Mouse (Mus musculus) myocyte (in vitro differentiated cells): ENCODE results near the gene Wars. TPM values are rescaled to one million over a fixed set of nuclear protein-coding genes. Genes with fewer than 3 reads are reported as not detected.

Experiments
- H3K27me3 ChIP-seq: one replicate; pipeline ENCODE4 v1.6.1; 2011; ENCODE audit not compliant: control insufficient read depth, insufficient read depth, insufficient read length
- H3K36me3 ChIP-seq: one replicate; pipeline ENCODE4 v1.6.1; 2011; ENCODE audit not compliant: control insufficient read depth, insufficient read depth
- H3K4me2 ChIP-seq: one replicate; pipeline ENCODE4 v1.6.1; 2011; ENCODE audit warnings: low read depth, control low read depth
- H3K4me3 ChIP-seq: one replicate; pipeline ENCODE4 v1.5.1; 2011; ENCODE audit warnings: mild to moderate bottlenecking, control low read depth, moderate library complexity
- H3K79me2 ChIP-seq: one replicate; pipeline ENCODE4 v1.6.1; 2011; ENCODE audit not compliant: control insufficient read depth, insufficient read depth
- H3ac ChIP-seq: one replicate; pipeline ENCODE4 v1.6.1; 2011; ENCODE audit not compliant: control insufficient read depth, insufficient read length
- CEBPB ChIP-seq: IDR thresholded peaks from 2 replicates; pipeline ENCODE4 v1.6.1; 2011; ENCODE audit warnings: mild to moderate bottlenecking, moderate library complexity; ENCODE audit not compliant: poor library complexity, insufficient read depth, severe bottlenecking
- E2F4 ChIP-seq: IDR thresholded peaks from one replicate; pipeline ENCODE4 v1.6.1; 2011; ENCODE audit warnings: mild to moderate bottlenecking, control low read depth, moderate library complexity; ENCODE audit not compliant: insufficient read depth
- MAX ChIP-seq: IDR thresholded peaks from one replicate; pipeline ENCODE4 v1.6.1; 2011; ENCODE audit warnings: low read depth, mild to moderate bottlenecking, control low read depth
- MYOD1 ChIP-seq, 3 experiments: IDR thresholded peaks; one replicate each; pipeline ENCODE4 v1.6.1; 2011; ENCODE audit warnings: control low read depth in 2 of 3, low read depth in 2 of 3, mild to moderate bottlenecking in 2 of 3, moderate library complexity in 1 of 3; ENCODE audit not compliant: insufficient read length in 2 of 3, control insufficient read depth in 1 of 3
- MYOG ChIP-seq, 3 experiments: IDR thresholded peaks; one replicate each; pipeline ENCODE4 v1.6.1; 2011; ENCODE audit warnings: control low read depth in 2 of 3, low read depth in 2 of 3, mild to moderate bottlenecking in 2 of 3; ENCODE audit not compliant: insufficient read length in 2 of 3, control insufficient read depth in 1 of 3, insufficient read depth in 1 of 3
- POLR2A ChIP-seq: IDR thresholded peaks from one replicate; pipeline ENCODE4 v1.6.1; 2011; ENCODE audit warnings: low read depth, mild to moderate bottlenecking, control low read depth, moderate library complexity; ENCODE audit not compliant: insufficient read length
- POLR2AphosphoS2 ChIP-seq: IDR thresholded peaks from one replicate; pipeline ENCODE4 v1.6.1; 2011; ENCODE audit warnings: low read depth, control low read depth; ENCODE audit not compliant: insufficient read length
- REST ChIP-seq: IDR thresholded peaks from one replicate; pipeline ENCODE4 v1.6.1; 2011; ENCODE audit warnings: mild to moderate bottlenecking, control low read depth, moderate library complexity; ENCODE audit not compliant: insufficient read depth, insufficient read length
- SRF ChIP-seq: IDR thresholded peaks from one replicate; pipeline ENCODE4 v1.6.1; 2011; ENCODE audit warnings: low read depth; ENCODE audit not compliant: control insufficient read depth, insufficient read length
- TCF12 ChIP-seq: IDR thresholded peaks from one replicate; pipeline ENCODE4 v1.6.1; 2011; ENCODE audit warnings: mild to moderate bottlenecking, control low read depth; ENCODE audit not compliant: poor library complexity, insufficient read depth, severe bottlenecking
- TCF3 ChIP-seq: IDR thresholded peaks from one replicate; pipeline ENCODE4 v1.6.1; 2011; ENCODE audit warnings: low read depth, control low read depth; ENCODE audit not compliant: insufficient read length
- USF1 ChIP-seq: IDR thresholded peaks from one replicate; pipeline ENCODE4 v1.6.1; 2011; ENCODE audit warnings: low read depth, mild to moderate bottlenecking, control low read depth, moderate library complexity
- polyA plus RNA-seq: library from polyadenylated mRNA; unstranded; fragments of >200 nt; fragmentation: generic; extraction: Trizol; gene quantifications from one replicate; pipeline ENCODE4 v1.2.1, GENCODE M21; 2012; ENCODE audit warnings: missing spikeins

Gene Wars
- polyA plus RNA-seq, 1 experiment: 180 TPM

DNA sequence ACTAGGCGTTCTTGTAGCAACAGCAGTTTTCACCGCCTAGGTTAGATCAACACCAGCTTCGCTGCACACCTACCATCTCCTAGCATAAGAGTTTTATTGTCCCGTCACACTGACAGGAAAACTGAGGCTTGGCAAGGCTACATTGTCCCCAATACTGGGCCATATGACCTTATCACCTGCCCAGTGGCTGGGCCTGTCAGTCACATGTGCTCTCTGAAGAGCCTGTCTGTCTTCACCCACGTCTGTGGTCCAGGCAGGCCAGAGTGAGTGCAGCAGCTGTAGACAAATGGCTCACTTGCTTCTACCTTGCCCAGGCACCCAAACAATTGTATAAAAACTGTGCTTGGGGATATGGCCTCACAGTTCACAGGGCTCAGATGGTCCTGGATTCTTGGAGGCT lies 44.9 kb upstream of the Wars start:
- no peaks in the 10 kb centered on the region for H3K27me3 ChIP-seq
- no peak overlapping the region for H3K4me3 ChIP-seq
- no peak overlapping the region for H3K4me2 ChIP-seq
- H3K36me3 ChIP-seq: no peaks in the 10 kb centered on the region
- H3K79me2 ChIP-seq: no peaks in the 10 kb centered on the region
- no peak overlapping the region for H3ac ChIP-seq
- TF ChIP-seq MAX: no peak
- TF ChIP-seq POLR2AphosphoS2: no peak
- peak; percentile 20 to 74 (median 72) for TF ChIP-seq MYOD1 (IDR thresholded peaks at IDR 0.05; ENCODE audit: control insufficient read depth in 1 of 3, insufficient read length in 2 of 3, low read depth in 2 of 3)
- TF ChIP-seq CEBPB: no peak

DNA sequence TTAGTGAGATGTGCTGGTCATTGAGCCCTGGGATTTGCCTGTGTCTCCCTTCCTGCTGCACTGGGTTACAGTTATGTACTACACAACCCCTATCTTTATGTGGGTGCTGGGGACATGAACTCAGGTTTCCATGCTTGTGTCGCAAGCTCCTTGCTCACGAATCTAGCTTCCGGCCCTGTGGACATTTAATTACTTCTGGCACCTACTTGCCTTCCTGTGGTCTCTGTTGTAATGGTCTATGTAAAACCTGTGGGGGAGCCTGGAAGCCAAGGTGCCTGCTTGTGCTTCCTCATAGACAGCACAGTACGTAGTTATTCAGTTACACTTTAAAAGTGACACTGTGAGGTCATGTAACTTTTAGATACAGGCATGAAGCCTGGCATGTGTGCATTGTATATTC lies 43.5 kb upstream of the Wars start:
- no peak for TF ChIP-seq MYOG (IDR thresholded peaks at IDR 0.05; ENCODE audit: control insufficient read depth in 1 of 3, insufficient read depth in 1 of 3, insufficient read length in 2 of 3, low read depth in 2 of 3)
- no peak for TF ChIP-seq MAX
- TF ChIP-seq CEBPB: peak; percentile 58; the same call in 1 of the 2 replicates
- TF ChIP-seq SRF: no peak
- no peaks in the 10 kb centered on the region for H3K79me2 ChIP-seq
- H3K27me3 ChIP-seq: no peaks in the 10 kb centered on the region
- H3K4me3 ChIP-seq: no peak overlapping the region
- H3ac ChIP-seq: no peak overlapping the region
- peak overlapping the region; percentile 74 for H3K4me2 ChIP-seq
- H3K36me3 ChIP-seq: no peaks in the 10 kb centered on the region

DNA sequence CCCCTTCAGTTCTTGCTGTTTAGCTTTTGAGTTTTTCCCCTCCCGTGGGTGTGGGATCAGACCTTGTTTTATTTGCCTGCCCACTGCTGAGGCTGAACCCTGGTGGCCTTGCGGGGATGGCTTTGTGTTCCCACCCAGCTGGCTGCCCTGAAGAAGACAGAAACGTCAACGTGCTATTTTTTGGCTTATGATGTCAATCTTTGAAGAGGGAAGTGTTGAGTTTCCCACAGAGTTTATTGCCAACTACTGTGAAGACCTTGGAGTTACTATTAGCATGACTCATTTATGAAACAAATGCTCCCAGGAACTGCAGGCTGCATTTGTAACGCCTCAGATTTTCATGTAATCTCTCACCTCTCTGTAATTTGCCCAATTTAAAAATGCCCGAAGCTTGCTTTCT lies 42.9 kb upstream of the Wars start:
- TF ChIP-seq REST (no peak), CEBPB (0 out of 2 replicates have a peak, but pooled peaks have one; percentile 26), MAX (no peak), POLR2A (no peak), MYOD1 (IDR thresholded peaks at IDR 0.05; ENCODE audit: control insufficient read depth in 1 of 3, insufficient read length in 2 of 3, low read depth in 2 of 3) (peak in 1 of 3 experiments; percentile 18), TCF12 (no peak), E2F4 (no peak), MYOG (IDR thresholded peaks at IDR 0.05; ENCODE audit: control insufficient read depth in 1 of 3, insufficient read depth in 1 of 3, insufficient read length in 2 of 3, low read depth in 2 of 3) (peak in 1 of 3 experiments; percentile 16), SRF (no peak), TCF3 (no peak)
- Histone ChIP-seq H3ac (no peak overlapping the region), H3K79me2 (no peaks in the 10 kb centered on the region), H3K27me3 (no peaks in the 10 kb centered on the region), H3K4me2 (peak overlapping the region; percentile 74), H3K36me3 (no peaks in the 10 kb centered on the region), H3K4me3 (no peak overlapping the region)

DNA sequence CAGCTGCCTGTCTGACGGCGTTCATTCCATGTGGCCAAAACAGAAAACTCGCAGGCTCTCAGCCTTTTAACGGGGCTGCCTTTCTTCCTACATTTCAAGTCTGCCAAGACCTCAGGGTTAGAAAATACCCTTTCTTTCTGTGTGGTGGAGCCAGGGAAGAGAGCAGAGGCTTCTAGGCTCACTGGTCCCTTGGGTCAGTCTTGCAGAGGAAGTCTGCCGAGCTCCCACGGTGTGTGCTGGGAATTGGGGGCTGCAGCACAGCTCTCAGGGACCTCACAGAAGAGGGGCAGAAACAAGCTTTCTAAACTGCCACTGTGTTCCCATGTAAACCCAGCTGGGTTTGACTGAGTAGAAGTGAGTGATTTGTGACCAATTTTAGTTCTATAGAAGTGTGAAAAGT lies 40.3 kb upstream of the Wars start:
- no peak overlapping the region for H3K4me2 ChIP-seq
- TF ChIP-seq SRF (no peak), TCF3 (no peak), POLR2AphosphoS2 (no peak), E2F4 (no peak), POLR2A (no peak), TCF12 (no peak), REST (no peak), MYOD1 (IDR thresholded peaks at IDR 0.05; ENCODE audit: control insufficient read depth in 1 of 3, insufficient read length in 2 of 3, low read depth in 2 of 3) (no peak), MAX (no peak), USF1 (no peak), MYOG (IDR thresholded peaks at IDR 0.05; ENCODE audit: control insufficient read depth in 1 of 3, insufficient read depth in 1 of 3, insufficient read length in 2 of 3, low read depth in 2 of 3) (no peak), CEBPB (no peak)
- no peak overlapping the region for H3K4me3 ChIP-seq
- H3K27me3 ChIP-seq: no peaks in the 10 kb centered on the region
- no peak overlapping the region for H3ac ChIP-seq
- no peaks in the 10 kb centered on the region for H3K36me3 ChIP-seq
- no peaks in the 10 kb centered on the region for H3K79me2 ChIP-seq

DNA sequence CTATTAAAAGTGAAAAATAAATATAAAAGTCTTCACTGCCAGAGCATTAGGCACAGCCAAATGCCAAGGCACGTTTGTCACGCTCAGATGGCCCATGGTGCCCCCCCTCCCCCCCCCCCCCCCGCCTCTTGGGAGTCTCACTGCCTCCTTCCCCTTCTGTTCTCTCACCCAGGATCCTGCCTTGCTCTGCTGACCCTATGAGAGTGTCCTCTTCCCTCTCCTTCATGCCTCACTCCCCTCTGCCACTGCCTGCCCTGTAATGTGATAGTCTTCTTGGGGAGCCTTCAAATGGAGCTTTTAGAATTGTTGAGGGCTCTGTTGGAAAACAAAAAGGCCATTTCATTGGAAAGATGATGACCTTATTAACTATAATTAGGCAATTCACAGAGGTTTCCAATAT lies 38.1 kb upstream of the Wars start:
- Histone ChIP-seq H3ac (no peak overlapping the region), H3K79me2 (no peaks in the 10 kb centered on the region), H3K36me3 (no peaks in the 10 kb centered on the region), H3K4me2 (no peak overlapping the region), H3K4me3 (no peak overlapping the region), H3K27me3 (no peaks in the 10 kb centered on the region)
- TF ChIP-seq REST (no peak), POLR2A (no peak), USF1 (no peak), SRF (no peak), E2F4 (no peak), TCF12 (no peak)
